Mouse (Mus musculus) c-Kit-negative CD71-positive TER-119-positive erythroid progenitor cells, embryonic 14.5 days (primary cell): ENCODE measurements around the gene Mcm8.

Source experiments
- DNase-seq: peaks from one replicate; pipeline ENCODE4 v3.0.0-alpha.2; 2013; ENCODE audit warnings: low read depth, low spot score

The Mcm8 gene

DNA sequence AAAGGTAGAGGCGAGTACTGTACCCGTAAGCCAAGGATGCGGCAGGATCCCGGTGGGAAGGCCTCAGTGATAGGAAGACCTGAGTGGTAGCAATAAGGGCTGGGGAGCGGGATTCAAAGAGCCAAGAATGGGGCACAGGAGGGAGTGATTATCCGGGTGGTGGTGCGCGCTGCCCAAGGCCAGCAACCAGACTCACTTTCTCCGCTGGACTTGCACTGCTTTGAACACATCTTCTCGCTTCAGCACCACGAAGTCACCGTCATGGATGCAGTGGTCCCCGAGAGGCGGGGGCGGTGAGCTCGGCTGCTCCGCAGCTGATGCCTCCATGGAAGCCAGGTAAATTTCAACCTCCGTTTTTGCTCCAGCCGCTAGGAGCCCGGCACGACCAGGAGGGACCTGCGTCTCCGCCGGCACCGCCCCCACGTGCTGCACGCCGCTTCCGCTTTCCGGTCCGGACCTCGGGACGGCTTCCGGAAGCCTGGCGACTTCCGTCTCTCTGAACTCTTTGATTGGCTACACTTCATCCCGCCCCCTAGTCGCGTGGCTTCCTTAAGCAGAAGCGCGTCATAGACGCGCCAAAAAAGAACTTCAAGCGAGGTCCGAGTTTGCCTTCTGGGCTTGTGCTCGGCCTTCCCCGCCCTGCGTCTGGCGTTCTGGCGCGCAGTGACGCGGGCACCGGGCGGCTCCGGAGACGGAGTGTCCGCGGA lies at the start of gene Mcm8, which contains the start of gene Trmt6:
Mcm8 (plus strand) TSS at position 534 of the 707 bp plus-strand sequence.
Trmt6 (minus strand) TSS at position 448 of the 707 bp plus-strand sequence.
- peak; percentile 97 for DNase-seq

DNA sequence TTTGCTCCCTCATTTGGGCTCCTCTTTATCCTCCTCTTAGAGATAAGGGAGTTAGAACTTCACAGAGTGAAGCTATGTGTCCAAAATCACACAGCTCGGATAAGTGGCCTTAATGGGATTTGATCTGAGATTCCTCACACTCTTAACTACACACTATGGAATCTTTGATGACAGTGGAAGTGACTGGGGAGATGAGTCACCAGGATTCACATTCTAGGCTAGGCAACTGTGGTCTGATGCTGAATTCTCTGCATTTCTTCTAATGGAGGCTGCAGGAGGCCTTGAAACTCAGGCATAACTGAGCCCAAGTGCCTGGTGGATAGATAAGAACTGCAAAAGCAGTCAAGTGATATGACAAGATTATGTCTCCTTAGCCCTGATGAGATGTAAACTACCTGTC lies 45.1 kb upstream of the Mcm8 start:
- DNase-seq: no peak

DNA sequence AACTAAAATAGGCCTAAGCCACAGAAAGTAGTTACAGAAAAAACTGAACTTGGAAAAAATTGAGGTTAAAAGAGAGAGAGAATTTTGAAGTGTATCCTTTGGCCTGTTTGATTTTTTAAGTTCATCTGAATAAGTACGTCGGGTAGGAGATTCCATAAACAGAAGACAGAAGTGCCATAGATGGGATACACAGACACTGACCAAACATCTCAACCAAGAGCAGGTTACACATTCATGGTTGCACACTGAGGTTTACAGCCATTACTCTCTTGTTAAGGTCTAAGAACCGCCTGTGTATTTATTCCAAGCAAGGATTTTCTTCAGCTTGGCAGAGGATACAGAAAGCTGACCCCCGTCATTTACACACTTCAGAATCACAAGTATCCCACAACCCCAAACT lies 35.0 kb upstream of the Mcm8 start, which contains the start of gene Chgb:
Chgb (plus strand) TSS at position 301 of the 400 bp plus-strand sequence.
- no peak for DNase-seq

DNA sequence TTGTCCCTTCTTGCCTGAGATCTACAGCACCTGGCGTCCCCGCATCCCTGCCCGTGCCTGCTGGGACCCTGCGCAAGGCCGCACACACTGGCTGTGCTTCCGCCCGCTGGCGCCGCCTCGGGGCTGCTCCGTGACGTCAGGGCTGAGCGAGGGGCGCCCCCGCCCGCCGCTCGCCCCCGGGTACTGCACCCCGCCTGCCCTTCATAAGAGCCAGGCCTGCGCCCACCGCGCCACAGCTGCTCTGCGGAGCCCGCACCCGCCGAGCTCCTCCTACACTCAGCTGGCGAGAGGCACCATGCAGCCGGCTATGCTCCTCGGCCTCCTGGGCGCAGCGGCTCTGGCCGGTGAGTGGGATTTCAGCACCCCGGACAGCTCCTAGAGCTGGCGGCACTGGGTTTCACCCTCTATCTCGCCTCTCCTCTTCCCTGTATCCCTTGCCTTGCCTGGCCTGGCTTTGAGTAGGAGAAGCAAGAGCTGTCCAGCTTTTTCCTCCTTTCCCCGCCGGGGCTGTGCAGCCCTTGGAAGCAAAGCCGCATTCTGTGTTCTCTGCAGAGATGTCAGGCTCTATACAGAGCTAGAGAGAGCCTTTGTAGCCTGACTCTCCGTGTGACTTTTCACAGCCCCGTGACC lies 34.4 kb upstream of the Mcm8 start:
- DNase-seq: no peak

DNA sequence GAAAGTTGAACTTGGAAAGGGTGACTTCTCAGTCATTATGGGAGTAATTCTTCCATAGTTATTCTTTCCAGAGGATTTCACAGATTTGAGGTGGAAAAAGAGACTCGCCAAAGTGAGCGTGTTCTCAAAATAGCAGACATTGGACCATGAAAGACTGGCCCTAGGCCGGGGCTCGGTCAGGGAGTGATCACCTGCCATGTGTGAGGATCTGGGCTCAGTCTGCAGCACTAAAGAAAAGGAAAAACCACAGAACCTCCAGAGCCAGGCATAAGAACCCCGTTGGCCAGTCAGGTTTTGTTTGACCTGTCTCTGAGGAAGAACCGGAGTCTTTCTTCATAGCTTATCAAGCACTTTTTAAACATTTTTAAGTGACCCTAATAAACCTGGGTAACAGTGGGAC lies 31.9 kb upstream of the Mcm8 start:
- no peak for DNase-seq

DNA sequence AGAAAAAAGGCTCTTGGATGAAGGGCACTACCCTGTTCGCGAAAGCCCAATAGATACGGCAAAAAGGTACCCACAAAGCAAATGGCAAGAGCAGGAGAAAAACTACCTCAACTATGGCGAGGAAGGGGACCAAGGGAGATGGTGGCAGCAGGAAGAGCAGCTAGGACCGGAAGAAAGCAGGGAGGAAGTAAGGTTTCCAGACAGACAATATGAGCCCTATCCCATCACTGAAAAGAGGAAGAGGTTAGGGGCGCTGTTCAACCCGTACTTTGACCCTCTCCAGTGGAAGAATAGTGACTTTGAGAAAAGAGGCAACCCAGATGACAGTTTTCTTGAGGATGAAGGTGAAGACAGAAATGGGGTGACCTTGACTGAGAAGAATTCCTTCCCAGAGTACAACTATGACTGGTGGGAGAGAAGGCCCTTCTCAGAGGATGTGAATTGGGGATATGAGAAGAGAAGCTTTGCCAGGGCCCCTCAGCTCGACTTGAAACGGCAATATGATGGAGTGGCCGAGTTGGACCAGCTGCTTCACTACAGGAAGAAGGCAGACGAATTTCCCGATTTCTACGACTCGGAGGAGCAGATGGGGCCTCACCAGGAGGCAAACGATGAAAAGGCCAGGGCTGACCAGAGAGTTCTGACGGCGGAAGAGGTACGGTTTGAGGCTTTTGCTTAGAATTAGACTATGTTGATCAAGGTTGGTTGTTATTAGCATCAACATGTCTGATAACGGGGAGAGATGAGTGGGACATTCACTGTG lies 22.3 kb upstream of the Mcm8 start:
- DNase-seq: no peak

DNA sequence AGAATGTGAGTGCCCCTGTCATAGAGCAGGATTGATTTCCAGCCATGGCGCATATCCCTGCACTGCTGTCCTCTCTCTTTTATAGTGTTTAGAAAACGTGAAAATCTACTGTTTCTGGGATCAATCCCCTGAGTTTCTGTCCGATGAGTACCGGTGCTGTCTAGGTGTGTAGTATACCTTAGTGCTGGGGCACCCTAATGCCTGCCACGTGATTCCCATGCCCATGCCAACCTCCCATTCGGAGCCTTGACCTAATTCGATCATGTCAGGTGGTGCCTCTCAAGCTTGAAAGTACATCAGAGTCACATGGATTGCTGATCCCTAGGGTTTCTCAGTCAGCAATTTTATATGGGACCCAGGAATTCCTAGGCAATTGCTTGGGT lies 21.7 kb upstream of the Mcm8 start:
- DNase-seq: no peak

DNA sequence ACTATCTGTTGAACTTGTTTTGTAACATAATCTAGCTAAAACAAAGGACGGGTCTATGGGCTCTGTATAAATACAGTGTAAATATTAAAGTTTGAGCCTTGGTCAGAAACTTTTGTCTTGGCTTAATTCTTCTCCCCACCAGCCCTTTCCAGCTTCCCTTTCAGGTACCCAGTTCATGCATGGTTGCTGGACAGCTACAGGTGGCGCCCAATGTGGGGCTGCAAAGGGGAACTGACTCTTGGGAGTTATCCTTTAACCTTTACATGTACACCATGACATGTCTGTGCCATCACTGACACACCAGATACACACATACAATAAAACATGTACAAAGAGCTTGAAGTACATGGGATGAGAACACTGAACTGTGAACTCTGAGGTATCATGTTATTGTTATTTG lies 13.0 kb upstream of the Mcm8 start:
- no peak for DNase-seq

DNA sequence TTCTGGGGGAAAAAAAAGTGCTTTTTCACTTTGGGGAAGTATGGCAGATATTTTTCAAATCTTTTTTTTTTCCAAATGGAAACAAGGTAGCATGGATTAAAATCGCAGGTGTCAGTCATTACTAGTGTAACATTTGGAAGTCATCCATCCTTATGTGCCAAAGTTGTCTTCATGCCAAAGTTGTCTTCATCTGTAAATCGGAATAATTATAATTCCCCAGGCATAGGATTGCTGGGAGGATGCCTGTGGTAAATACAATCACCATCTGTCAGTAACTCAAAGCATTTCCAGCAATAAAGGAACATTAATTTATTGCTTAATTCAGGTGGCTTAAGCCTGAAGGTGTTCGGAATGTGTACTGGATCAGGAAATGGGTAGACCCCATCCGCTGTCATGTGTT lies 25.1 kb downstream of the Mcm8 start:
- DNase-seq: no peak

DNA sequence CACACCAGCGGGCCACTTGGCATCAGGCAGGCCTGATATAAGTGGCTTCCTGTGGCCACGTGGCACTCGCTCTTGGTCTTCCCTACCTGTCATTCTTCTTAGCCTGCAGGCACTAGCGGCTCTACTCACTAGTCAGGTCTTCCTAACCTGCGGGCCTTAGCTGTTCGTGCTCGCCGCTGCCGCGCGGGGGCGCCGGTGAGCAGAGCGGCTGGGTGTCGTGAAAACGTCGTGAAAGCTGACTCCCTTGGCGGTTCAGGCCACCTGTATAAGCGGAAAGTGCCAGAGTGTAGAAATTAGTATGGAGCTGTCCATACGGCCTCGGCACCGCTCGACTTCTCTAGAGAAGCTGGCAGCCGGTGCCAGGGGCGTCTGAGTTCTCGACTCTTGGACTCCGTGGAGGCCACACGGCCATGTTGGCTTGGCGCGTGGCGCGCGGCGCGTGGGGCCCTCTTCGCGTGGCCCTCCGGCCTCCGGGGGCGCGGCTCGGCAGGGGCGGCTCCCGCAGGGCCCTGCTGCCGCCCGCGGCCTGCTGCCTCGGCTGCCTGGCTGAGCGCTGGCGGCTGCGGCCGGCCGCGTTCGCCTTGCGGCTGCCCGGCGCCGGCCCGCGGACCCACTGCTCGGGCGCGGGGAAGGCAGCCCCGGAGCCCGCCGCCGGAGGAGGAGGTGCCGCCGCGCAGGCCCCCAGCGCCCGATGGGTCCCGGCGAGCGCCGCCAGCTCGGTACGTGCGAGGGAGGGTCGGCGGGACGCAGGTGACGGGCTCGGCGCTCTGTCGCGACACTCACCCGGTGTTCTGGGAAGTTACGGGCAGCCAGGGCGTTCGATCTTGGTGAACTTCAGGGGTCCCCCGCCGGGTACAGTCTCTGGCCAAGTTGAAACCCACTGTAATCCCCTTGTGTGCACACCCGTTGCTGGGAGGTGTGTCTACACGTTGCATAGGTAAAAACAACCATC lies 30.7 kb downstream of the Mcm8 start, which contains the start of gene Crls1:
Crls1 (plus strand) TSS at position 260 of the 952 bp plus-strand sequence.
- peak; percentile 90 for DNase-seq

DNA sequence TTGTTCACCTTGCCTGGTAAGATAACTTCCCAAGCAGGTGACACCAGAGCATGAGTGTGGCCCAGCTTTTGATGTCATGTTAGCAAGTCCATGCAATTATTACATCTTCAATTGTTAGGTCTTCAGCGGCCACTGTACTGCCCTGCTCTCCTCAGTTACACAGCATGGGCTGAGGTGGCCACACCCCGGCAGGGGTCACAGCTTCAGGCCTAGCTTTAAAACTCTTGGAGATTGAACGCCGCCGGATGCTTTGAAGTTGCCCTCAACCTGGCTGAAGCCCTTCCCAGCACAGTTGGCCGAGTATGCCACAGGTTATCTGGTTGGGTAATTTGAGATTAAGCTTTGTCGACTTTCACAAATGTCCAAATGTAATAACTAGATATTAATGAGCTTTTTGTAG lies 31.6 kb downstream of the Mcm8 start:
- no peak for DNase-seq

DNA sequence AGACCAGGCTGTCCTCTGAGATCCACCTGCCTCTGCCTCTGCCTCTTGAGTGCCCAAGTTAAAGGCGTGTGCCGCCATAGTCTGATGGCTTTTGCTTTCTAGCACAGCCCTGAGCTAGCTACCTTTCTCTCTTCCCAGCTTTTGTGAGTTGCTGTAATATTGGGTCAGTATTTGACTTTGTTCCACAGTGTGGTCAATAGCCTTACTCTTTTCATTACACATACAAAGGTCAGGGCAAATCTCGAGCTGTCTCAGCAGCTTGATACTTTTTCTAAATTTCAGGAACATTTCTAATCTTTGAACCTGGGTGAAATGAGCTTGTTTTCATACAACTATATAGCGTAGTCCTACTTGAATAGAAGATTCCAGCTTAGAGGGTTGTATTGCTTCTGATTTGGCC lies 32.4 kb downstream of the Mcm8 start:
- no peak for DNase-seq

DNA sequence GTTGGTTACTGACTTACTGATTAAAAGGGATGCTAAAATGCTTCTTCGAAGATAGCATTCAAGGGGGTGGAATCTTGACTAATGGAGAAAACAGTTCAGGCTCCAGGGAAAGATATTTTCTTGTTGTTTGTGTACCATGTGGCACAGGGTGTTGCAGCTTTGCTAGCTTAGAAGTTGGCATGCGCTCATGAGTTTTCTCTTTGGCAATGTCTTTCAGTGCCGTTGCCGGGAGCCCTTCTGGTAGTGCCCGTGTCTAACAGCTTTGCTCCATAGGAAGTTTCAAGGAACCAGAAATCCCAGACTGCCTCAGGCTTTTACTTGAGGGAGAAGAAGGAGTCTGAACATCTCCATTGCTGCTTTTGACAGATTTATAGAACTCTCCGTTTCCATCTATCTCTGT lies 33.2 kb downstream of the Mcm8 start:
- DNase-seq: no peak

DNA sequence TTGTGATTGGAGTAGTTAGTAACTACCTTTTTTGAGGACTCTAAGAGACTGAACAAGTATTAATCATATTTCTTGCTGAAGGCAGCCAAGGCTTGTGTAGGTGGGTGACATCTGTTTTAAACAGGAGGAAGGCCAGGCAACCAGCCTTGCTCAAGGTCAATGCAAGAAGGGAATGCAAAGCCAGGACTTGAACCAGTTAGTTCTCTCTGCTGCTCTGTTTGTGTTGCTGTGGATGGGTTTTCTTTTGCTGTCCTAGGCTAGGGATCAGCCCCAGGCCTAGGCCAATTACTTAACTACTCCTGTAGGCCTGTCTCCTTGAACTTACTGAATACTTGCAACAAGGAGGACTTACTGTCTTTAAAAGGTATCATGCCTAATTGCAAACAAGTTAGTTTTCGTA lies 37.1 kb downstream of the Mcm8 start:
- no peak for DNase-seq

DNA sequence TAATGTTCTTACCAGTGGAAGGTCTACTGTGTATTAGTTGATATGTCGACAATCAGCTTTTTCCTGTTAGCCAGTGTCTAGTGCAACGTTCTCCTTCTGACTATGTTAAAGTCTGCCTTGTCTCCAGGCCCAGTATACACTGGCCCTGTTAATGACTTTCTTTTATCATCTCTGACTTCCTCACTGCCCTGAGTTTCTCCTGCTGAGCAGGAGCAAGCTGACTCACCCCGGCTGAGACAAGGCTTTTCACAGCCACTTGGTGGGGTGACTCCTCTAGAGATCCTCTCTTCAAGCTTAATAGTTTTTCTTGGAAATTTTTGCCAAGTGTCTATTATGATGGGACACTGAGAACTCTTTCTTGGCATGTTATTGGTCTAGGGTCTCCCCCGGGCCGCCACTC lies 40.4 kb downstream of the Mcm8 start:
- DNase-seq: no peak

DNA sequence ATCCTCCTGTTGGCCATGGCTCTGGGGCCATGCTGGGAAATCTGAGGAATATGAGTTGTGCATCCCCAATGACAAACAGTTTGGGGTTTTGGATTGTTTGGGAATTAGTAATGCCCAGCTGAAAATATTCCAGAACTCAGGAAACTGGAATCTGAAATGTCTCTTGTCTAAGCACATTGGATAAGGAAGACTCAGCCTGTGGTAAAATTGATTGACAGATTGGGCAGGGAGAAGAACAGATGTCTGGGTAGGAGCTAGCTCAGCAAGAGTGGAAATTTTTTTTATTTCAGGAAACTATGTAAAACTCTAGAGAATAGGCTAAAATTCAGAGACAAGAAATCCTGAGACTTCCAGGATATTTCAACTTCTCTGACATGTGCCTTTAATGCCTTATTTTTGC lies 44.5 kb downstream of the Mcm8 start:
- no peak for DNase-seq

DNA sequence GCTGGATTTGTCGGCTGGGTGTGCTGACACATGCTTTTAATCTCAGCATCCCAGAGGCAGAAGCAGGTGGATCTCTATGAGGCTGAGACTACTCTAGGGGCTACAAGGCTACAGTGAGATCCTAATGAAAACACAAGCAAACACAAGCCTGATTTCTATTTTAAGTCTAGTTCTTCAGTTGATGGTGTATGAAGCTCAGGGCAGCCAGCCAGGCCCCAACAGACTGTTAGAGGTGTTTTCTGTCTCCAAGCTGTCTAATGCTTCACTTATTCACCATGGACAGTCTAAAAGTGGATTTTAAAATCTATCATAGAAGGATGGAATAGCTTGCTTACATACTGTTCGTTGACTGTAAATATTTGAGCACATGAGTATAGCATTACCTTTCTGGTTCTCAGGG lies 45.5 kb downstream of the Mcm8 start:
- no peak for DNase-seq

DNA sequence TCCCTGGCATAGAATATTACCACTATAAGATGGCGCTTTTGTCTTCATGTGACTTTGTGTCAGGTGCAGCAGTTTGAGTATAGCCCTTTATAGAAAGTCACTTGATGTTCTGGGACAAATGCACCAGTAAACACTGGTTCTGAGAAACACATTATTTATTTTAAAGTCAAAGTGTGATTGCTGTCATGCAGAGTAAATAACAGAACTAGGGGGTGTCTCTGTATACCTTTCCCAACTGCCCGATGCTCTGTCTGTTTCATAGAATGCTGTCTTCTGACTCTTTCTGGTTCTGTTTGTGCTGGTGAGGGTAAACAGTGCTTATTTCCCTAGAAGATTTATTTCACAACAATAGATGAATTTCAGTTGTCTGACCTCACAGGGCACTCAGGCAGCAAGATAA lies 47.4 kb downstream of the Mcm8 start:
- no peak for DNase-seq

DNA sequence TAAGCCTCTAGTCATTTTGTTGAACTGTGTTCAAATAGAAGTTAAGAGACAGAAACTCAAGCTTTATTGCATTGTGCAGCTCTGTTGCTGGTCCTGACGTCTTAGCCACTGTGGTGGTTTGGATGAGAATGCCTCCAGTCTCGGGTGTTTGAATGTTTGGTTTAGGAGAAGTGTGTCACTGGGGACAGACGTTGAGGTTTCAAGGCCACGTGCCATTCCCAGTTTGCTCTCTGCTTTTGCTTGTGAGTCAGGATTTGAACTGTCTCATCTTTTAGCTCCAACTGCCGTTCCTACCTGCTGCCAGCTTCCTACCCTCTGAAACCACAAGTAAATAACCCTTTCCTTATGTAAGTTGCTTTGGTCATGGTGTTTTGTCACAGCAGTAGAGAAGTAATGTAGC lies 51.6 kb downstream of the Mcm8 start:
- DNase-seq: no peak

DNA sequence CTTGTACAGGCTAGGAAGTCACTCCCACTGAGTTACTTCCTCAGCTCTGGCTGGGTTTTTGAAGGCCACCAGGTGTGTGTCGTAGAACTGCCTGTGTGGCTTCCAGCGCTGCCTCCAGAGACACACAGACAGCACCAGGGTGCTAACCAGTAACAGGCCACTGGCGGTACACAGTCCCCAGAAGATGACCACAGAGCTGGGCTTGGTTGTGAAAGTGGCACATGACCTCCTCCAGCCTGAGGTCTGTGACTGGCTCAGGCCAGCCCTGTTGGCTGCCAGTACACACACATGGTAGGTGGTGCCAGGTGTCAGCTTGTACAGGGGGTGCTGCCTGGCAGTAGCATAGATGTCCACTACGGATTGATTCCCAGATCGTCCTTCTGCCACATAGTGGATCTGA lies 53.7 kb downstream of the Mcm8 start:
- no peak for DNase-seq

DNA sequence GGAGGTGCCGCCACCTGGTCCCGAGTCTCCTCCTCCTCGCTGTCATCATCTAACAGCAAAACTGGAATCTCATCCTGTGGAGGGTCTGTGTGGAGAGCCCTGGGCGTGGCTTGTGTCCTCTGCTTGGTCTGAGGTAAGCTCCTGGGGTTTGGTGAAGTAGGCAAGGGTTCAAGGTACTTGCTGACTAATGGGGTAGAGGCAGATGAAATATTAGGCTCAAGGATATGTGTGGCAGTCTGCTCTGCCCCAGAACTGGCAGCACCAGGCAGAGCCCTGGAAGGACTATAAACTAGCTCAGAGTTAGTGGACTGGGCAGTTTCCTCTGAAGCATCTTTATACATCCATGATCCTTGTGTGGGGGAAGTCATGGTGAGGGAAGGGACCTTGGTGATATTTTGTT lies 54.3 kb downstream of the Mcm8 start:
- DNase-seq: no peak

DNA sequence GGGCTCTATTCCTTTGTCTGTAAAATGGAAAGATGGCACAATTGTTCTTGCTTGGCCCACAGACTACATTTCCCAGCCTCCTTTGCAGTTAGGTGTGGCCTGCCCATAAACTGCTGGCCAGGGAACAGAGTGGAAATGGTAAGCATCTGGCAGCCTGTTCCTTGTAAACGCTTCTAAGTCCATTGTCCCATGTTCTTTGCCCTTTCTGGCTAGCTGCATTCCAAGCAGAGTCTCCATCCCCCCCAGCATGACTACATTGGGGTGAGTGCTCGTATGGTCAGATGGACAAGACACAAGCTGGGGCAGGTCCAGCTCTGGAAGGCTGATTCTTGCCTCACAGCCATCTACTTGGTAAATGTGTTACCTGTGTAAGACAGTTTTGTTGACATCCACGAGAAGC lies 55.7 kb downstream of the Mcm8 start:
- no peak for DNase-seq
